Mouse (Mus musculus) heart, postnatal 0 days (tissue): ENCODE measurements around the gene Grin2d. TPM values are rescaled to one million over a fixed set of nuclear protein-coding genes. Genes with fewer than 3 reads are reported as not detected.

Experiments
- ATAC-seq: fragments of 200-750 bp; cut with Nextera tagmentation; 2 replicates; pipeline ENCODE4 v1.8.0; 2017; ENCODE audit warnings: low read depth, moderate number of reproducible peaks, moderate library complexity; ENCODE audit not compliant: insufficient read depth
- DNase-seq: peaks from one replicate; pipeline ENCODE4 v3.0.0-alpha.2; 2016; ENCODE audit warnings: low spot score
- H3K27ac ChIP-seq: fragments of 300-500 bp; sonication (generic); 2 replicates; pipeline ENCODE4 v1.5.1; 2014; ENCODE audit warnings: low read depth, mild to moderate bottlenecking
- H3K27me3 ChIP-seq: fragments of 300-500 bp; sonication (generic); 2 replicates; pipeline ENCODE4 v1.6.1; 2014; ENCODE audit warnings: low read length, mixed read lengths; ENCODE audit not compliant: control insufficient read depth, insufficient read depth
- H3K36me3 ChIP-seq: fragments of 300-500 bp; sonication (generic); replicated peaks from 2 replicates; pipeline ENCODE4 v1.6.1; 2014; ENCODE audit warnings: low read length, mixed read lengths; ENCODE audit not compliant: control insufficient read depth, insufficient read depth
- H3K4me1 ChIP-seq: fragments of 300-500 bp; sonication (generic); 2 replicates; pipeline ENCODE4 v1.6.1; 2014; ENCODE audit warnings: antibody characterized with exemption; ENCODE audit not compliant: control insufficient read depth, insufficient read depth
- H3K4me2 ChIP-seq: fragments of 300-500 bp; sonication (generic); 2 replicates; pipeline ENCODE4 v1.6.1; 2014; ENCODE audit warnings: low read depth, mild to moderate bottlenecking, low read length, moderate library complexity
- H3K4me3 ChIP-seq: fragments of 300-500 bp; sonication (generic); 2 replicates; pipeline ENCODE4 v1.5.1; 2014; ENCODE audit warnings: low read depth, low read length
- H3K9ac ChIP-seq: fragments of 300-500 bp; sonication (generic); replicated peaks from 2 replicates; pipeline ENCODE4 v1.6.1; 2014; ENCODE audit warnings: low read depth, low read length, mixed read lengths
- H3K9me3 ChIP-seq: fragments of 300-500 bp; sonication (generic); replicated peaks from 2 replicates; pipeline ENCODE4 v1.6.1; 2016; ENCODE audit warnings: low read length; ENCODE audit not compliant: control insufficient read depth
- CTCF ChIP-seq: IDR thresholded peaks from 2 replicates; pipeline ENCODE4 v1.5.1; 2016; ENCODE audit warnings: antibody characterized with exemption, control low read depth, low read depth
- EP300 ChIP-seq: IDR thresholded peaks from 2 replicates; pipeline ENCODE4 v1.6.1; 2016; ENCODE audit warnings: antibody characterized with exemption, low read depth
- WGBS: fragments of 180-500 bp; shearing (Covaris S2); extraction: QIAGEN DNeasy Blood & Tissue Kit; methylation state at CpG from one replicate; pipeline ENCODE4 v1.1.7; 2014; 5-methylcytosine and 5-hydroxymethylcytosine counted together
- polyA plus RNA-seq: library from polyadenylated mRNA; unstranded; fragments of >200 nt; fragmentation: Nextera tagmentation; extraction: Ambion mirVana; gene quantifications from 2 replicates; pipeline ENCODE4 v1.2.1, GENCODE M21; 2015
- total RNA-seq: library from RNA; depleted of rRNA; stranded (reverse); fragments of >200 nt; gene quantifications from 2 replicates; pipeline ENCODE4 v1.2.3, GENCODE M21; 2014; ENCODE audit warnings: low replicate concordance

Grin2d gene
- total and polyA plus RNA-seq, 2 experiments from 2014 or later = 0.12 to 3.1 TPM

DNA sequence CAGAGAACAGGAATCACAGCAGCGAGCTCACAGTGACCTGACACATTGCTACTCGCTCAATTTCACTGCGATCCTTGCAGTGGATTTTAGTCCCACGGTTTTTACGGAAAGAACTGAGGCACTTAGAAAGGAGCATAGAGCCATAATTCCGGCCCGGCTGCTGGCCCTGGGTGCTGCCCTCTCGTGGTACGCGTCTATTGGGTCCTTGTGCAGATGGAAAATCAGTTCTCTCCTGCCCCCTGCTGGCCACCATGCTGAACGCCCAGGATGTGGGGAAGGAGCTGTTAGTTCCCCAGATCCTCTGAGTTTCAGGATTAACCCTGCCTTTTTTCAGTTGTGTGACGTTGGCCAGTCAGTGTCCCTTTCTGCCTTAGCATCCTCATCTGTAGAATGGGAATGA, 76.8 kb downstream of the Grin2d start:
- Histone ChIP-seq H3K4me1 (peaks cover 7% of the 10 kb centered on the region), H3K27ac (no peak overlapping the region), H3K4me2 (peak overlapping the region; percentile 49), H3K9me3 (no peaks in the 10 kb centered on the region), H3K27me3 (peaks cover 42% of the 10 kb centered on the region), H3K36me3 (peaks cover 2% of the 10 kb centered on the region; the same call in 1 of the 2 replicates), H3K9ac (no peak overlapping the region), H3K4me3 (peak overlapping the region; percentile 30)
- TF ChIP-seq CTCF (peak; percentile 100), EP300 (no peak)
- DNase-seq (peak; percentile 85), ATAC-seq (peak; percentile 67)
- 2% methylated on average over 12 of the region's 12 CpGs for WGBS

DNA sequence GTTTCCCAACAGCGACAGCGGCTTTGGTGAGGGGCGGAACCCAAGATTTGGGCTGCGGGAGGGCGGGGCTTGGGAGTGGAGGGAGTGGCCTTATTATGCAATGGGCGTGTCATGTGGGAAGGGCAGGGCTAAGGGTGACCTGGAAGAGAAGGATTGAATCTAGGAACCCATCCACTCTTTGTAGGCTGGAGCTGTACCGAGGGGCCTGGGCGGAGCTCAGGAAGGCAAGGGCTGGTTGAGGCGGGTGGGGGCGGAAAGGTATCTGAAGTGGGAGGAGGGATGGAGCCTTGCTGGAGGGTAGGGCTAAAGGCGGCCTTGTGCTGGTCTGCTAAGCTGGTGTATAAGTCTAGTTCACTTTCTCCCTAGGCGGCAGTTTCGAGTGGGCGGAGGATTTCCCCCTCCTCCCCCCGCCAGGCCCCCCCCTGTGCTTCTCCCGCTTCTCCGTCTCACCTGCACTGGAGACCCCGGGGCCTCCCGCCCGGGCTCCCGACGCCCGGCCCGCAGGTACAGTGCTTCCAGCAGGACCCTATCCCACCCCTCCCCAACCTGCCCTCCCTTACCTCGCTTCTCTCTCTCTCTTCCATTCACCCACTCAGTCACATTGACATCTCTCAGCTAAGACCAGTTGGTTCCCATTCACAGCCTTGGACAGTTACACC, 77.5 kb downstream of the Grin2d start:
- H3K9me3 ChIP-seq = no peaks in the 10 kb centered on the region
- H3K27ac ChIP-seq = no peak overlapping the region
- peak overlapping the region; percentile 30 for H3K4me3 ChIP-seq
- peak overlapping the region; percentile 49 for H3K4me2 ChIP-seq
- WGBS = 8% methylated on average over 25 of the region's 25 CpGs
- peaks cover 46% of the 10 kb centered on the region for H3K27me3 ChIP-seq
- no peak overlapping the region for H3K9ac ChIP-seq
- no peaks in the 10 kb centered on the region for H3K36me3 ChIP-seq
- 0 out of 2 replicates have a peak, but pooled peaks have one; percentile 18 for ATAC-seq
- H3K4me1 ChIP-seq = peaks cover 7% of the 10 kb centered on the region
- no peak for TF ChIP-seq EP300
- TF ChIP-seq CTCF = no peak
- DNase-seq = no peak

- Histone ChIP-seq H3K27me3 (peaks cover 52% of the 10 kb centered on the region), H3K4me2 (peak overlapping the region; percentile 35; the same call in 1 of the 2 replicates), H3K27ac (no peak overlapping the region), H3K4me1 (peaks cover 7% of the 10 kb centered on the region), H3K9me3 (no peaks in the 10 kb centered on the region), H3K36me3 (no peaks in the 10 kb centered on the region), H3K9ac (no peak overlapping the region), H3K4me3 (peak overlapping the region; percentile 30; the same call in 1 of the 2 replicates)
- 38% methylated on average over 7 of the region's 7 CpGs for WGBS
- TF ChIP-seq EP300 (no peak), CTCF (no peak)
- DNase-seq (no peak), ATAC-seq (no peak)
These were observed 78.2 kb downstream of the Grin2d start for GRCm38 (mm10) chr7:45800001-45800400.

- no peak overlapping the region for H3K9ac ChIP-seq
- no peak overlapping the region for H3K4me3 ChIP-seq
- no peak for TF ChIP-seq EP300
- TF ChIP-seq CTCF = no peak
- no peaks in the 10 kb centered on the region for H3K36me3 ChIP-seq
- WGBS = 55% methylated on average over 7 of the region's 7 CpGs
- H3K4me2 ChIP-seq = 0 out of 2 replicates have a peak overlapping the region, but pooled peaks have one; percentile 60
- no peaks in the 10 kb centered on the region for H3K9me3 ChIP-seq
- H3K27ac ChIP-seq = no peak overlapping the region
- H3K27me3 ChIP-seq = peaks cover 63% of the 10 kb centered on the region
- H3K4me1 ChIP-seq = peaks cover 7% of the 10 kb centered on the region
- ATAC-seq (no peak), DNase-seq (no peak)
These were observed 79.2 kb downstream of the Grin2d start for GRCm38 (mm10) chr7:45798931-45799330.

- H3K27me3 ChIP-seq = peaks cover 67% of the 10 kb centered on the region
- H3K36me3 ChIP-seq = no peaks in the 10 kb centered on the region
- ATAC-seq = no peak
- H3K4me2 ChIP-seq = peak overlapping the region; percentile 60
- 0 out of 2 replicates have a peak overlapping the region, but pooled peaks have one; percentile 37 for H3K9ac ChIP-seq
- H3K9me3 ChIP-seq = no peaks in the 10 kb centered on the region
- no peak overlapping the region for H3K27ac ChIP-seq
- H3K4me1 ChIP-seq = peaks cover 7% of the 10 kb centered on the region
- no peak for TF ChIP-seq CTCF
- TF ChIP-seq EP300 = no peak
- no peak for DNase-seq
- peak overlapping the region; percentile 47 for H3K4me3 ChIP-seq
- 2% methylated on average over 19 of the region's 19 CpGs for WGBS
These were observed 79.7 kb downstream of the Grin2d start for GRCm38 (mm10) chr7:45798511-45798836.
